Mouse (Mus musculus) activated CD4-positive, CD25-positive, alpha-beta regulatory T cell (primary cell): ENCODE data around the gene Gm21294. TPM values are rescaled to one million over a fixed set of nuclear protein-coding genes. Genes with fewer than 3 reads are reported as not detected.

Experiments
- polyA plus RNA-seq, 2 experiments: library from polyadenylated mRNA; unstranded; fragments of 100-300 nt; shearing (Covaris generic); gene quantifications; one replicate each; pipeline ENCODE4 v1.2.1; 2017

Gene Gm21294
- not detected for polyA plus RNA-seq

GRCm38 (mm10) chrY:89052506-89052905 lies at the start of gene Gm21294:
TSS of gene Gm21294 (plus strand) at chrY:89052806.

